Mouse (Mus musculus) megakaryocyte-erythroid progenitor cell, adult 5-6 weeks (primary cell): ENCODE measurements around the gene Smn1. TPM values are rescaled to one million over a fixed set of nuclear protein-coding genes. Genes with fewer than 3 reads are reported as not detected.

Source experiments
- total RNA-seq, 2 experiments: library from RNA; stranded (forward) in 1 of 2; stranded (reverse) in 1 of 2; fragments of 200-1000, 215-1000 nt in 1 of 2; fragments of >200 nt in 1 of 2; fragmentation: Nextera tagmentation in 1 of 2; gene quantifications; 2 replicates each; pipeline ENCODE4 v1.2.3; 2014 to 2017

The Smn1 gene
- total RNA-seq, 2 experiments from 2014 or later: 86.9 to 87.4 TPM

Other genes with a start within 250 kb of the Smn1 start
- not detected in 2 replicates for gene Cartpt, start 223.8 kb upstream of the Smn1 start, total RNA-seq (2014; fragmentation: Nextera tagmentation)
- not detected in 2 replicates for gene Cartpt, start 223.8 kb upstream of the Smn1 start, total RNA-seq (2017)
- gene Mccc2, start 109.2 kb upstream of the Smn1 start, total RNA-seq (2014; fragmentation: Nextera tagmentation): 22.9 and 25.3 TPM in 2 replicates
- 27.6 and 31.6 TPM in 2 replicates for gene Mccc2, start 109.2 kb upstream of the Smn1 start, total RNA-seq (2017)
- 42.6 and 59.1 TPM in 2 replicates for gene Bdp1, start 20.8 kb upstream of the Smn1 start, total RNA-seq (2014; fragmentation: Nextera tagmentation)
- gene Bdp1, start 20.8 kb upstream of the Smn1 start, total RNA-seq (2017): 88.1 and 90.2 TPM in 2 replicates
- gene Serf1, start 16.8 kb upstream of the Smn1 start, total RNA-seq (2014; fragmentation: Nextera tagmentation): 51.0 and 53.4 TPM in 2 replicates
- gene Serf1, start 16.8 kb upstream of the Smn1 start, total RNA-seq (2017): 36.9 and 105 TPM in 2 replicates
- gene Naip2, start 77.2 kb downstream of the Smn1 start, total RNA-seq (2014; fragmentation: Nextera tagmentation): 5.8 and 8.2 TPM in 2 replicates
- 6.7 and 7.1 TPM in 2 replicates for gene Naip2, start 77.2 kb downstream of the Smn1 start, total RNA-seq (2017)
- gene Naip5, start 121.5 kb downstream of the Smn1 start, total RNA-seq (2014; fragmentation: Nextera tagmentation): 3.2 and 5.2 TPM in 2 replicates
- gene Naip5, start 121.5 kb downstream of the Smn1 start, total RNA-seq (2017): 4.4 and 8.1 TPM in 2 replicates
- 2.4 and 2.8 TPM in 2 replicates for gene Naip6, start 192.8 kb downstream of the Smn1 start, total RNA-seq (2014; fragmentation: Nextera tagmentation)
- 0.80 and 1.1 TPM in 2 replicates for gene Naip6, start 192.8 kb downstream of the Smn1 start, total RNA-seq (2017)